Comparison of ENCODE assay signal across 26 mouse cellular contexts in genomic region chr13:99147645-99148111, GRCm38 (mm10). TPM values are rescaled to one million over a fixed set of nuclear protein-coding genes. Genes with fewer than 3 reads are reported as not detected.
DNase-seq lines count a peak whose midpoint lies in the region; ATAC-seq lines count a peak whose summit lies in the region.
"Had no signal": no experiment of that assay in that cellular context is flagged by ENCODE, and none has a peak within 500 bp of the region (broad histone marks: within the 10 kb centered on the region; RNA-seq: fewer than 3 reads in every experiment).

No protein-coding gene starts in this region.

- no peak for ATAC-seq in heart, embryonic 12.5 days (ENCODE audit: insufficient number of reproducible peaks, low FRiP score)
- ATAC-seq: activated CD4-positive, CD25-positive, alpha-beta regulatory T cell, adult 4 months; forebrain, embryonic 13.5 days; inflammation-experienced regulatory T-cells, adult 6 months; midbrain, embryonic 15.5 days had no signal

- no peaks in the 10 kb centered on the region for H3K36me3 ChIP-seq in heart, embryonic 12.5 days
- H3K36me3 ChIP-seq: embryonic facial prominence, embryonic 10.5 days; G1E; hindbrain, embryonic 12.5 days; liver, embryonic 15.5 days; midbrain, embryonic 15.5 days had no signal

- intact Hi-C loops in left cerebral cortex, postnatal 14 days (cut with DNase I): loop anchor here (2.0 to 5.0 kb wide), 3 partner anchors 47 to 155 kb away; no protein-coding TSS in a partner anchor

- H3K9ac ChIP-seq in heart, embryonic 12.5 days: no peak overlapping the region
- H3K9ac ChIP-seq: forebrain, embryonic 13.5 days; hindbrain, embryonic 12.5 days; liver, embryonic 15.5 days; midbrain, embryonic 15.5 days had no signal

- H3K27ac ChIP-seq in heart, embryonic 12.5 days (ENCODE audit: poor library complexity, severe bottlenecking): no peak overlapping the region
- H3K27ac ChIP-seq: embryonic facial prominence, embryonic 10.5 days; forebrain, embryonic 13.5 days; hindbrain, embryonic 12.5 days; liver, embryonic 15.5 days; midbrain, embryonic 15.5 days had no signal

- peak; percentile 82 for DNase-seq in heart, adult 11 months
- DNase-seq in right cerebral cortex, adult 18-20 months: peak; percentile 80
- no peak for DNase-seq in right cerebral cortex, postnatal 4 days
- DNase-seq in left cerebral cortex, postnatal 14 days (ENCODE audit: low spot score in 2 of 2): peak; percentile 62 to 91
- DNase-seq in ovary, adult 18-20 months (ENCODE audit: low spot score): no peak
- no peak for DNase-seq in kidney, postnatal 10 days
- no peak for DNase-seq in retina, embryonic 14.5 days (ENCODE audit: low spot score)
- DNase-seq: adrenal gland, postnatal 10 days; cerebellum, adult 11-12 months; heart, postnatal 14 days; kidney, adult 9 months; kidney, postnatal 36 days; lung, postnatal 10 days; spleen, adult 18-20 months; thymus, postnatal 4 days had no signal

- no peak overlapping the region for H3K4me2 ChIP-seq in heart, embryonic 12.5 days
- H3K4me2 ChIP-seq: forebrain, embryonic 13.5 days; heart, embryonic 11.5 days; hindbrain, embryonic 12.5 days; liver, embryonic 15.5 days; midbrain, embryonic 15.5 days had no signal

- H3K4me1 ChIP-seq in heart, embryonic 12.5 days (replicated peaks): peaks cover 6% of the 10 kb centered on the region; the same call in 1 of the 2 replicates
- H3K4me1 ChIP-seq: liver, embryonic 15.5 days had no signal

- H3K27me3 ChIP-seq in heart, embryonic 12.5 days (replicated peaks): peaks cover 3% of the 10 kb centered on the region
- H3K27me3 ChIP-seq: midbrain, embryonic 15.5 days had no signal

- 67% methylated on average over 6 of the region's 6 CpGs for WGBS in heart, embryonic 12.5 days

- no peak overlapping the region for H3K4me3 ChIP-seq in heart, embryonic 12.5 days
- H3K4me3 ChIP-seq: embryonic facial prominence, embryonic 10.5 days; forebrain, embryonic 13.5 days; hindbrain, embryonic 12.5 days; liver, embryonic 15.5 days; midbrain, embryonic 15.5 days; myocyte had no signal

- no peaks in the 10 kb centered on the region for H3K9me3 ChIP-seq in heart, embryonic 12.5 days (replicated peaks)
- H3K9me3 ChIP-seq: embryonic facial prominence, embryonic 10.5 days; forebrain, embryonic 13.5 days; G1E; hindbrain, embryonic 12.5 days; liver, embryonic 15.5 days; midbrain, embryonic 15.5 days had no signal

RNA-seq across cellular contexts. Expression of gene Zfp366, which starts 36.9 kb away (rescaled TPM):
- polyA plus RNA-seq in heart, embryonic 12.5 days (2016; fragmentation: Nextera tagmentation; extraction: Ambion mirVana): 0.12 and 0.36 TPM in 2 replicates
- total RNA-seq in left cerebral cortex, postnatal 14 days (2021): 1 to 10 TPM; 5.1 to 8.1 TPM
- polyA plus RNA-seq: activated CD4-positive, CD25-positive, alpha-beta regulatory T cell, adult 4 months; G1E had no signal

Comparison
In these comparisons a context has a peak if more than half of its experiments do, and no peak if none do; other contexts are left out.
1. DNase-seq: peak in heart, adult 11 months (single experiment), right cerebral cortex, adult 18-20 months (single experiment) and left cerebral cortex, postnatal 14 days (2 of 2); none in right cerebral cortex, postnatal 4 days (single experiment), ovary, adult 18-20 months (single experiment), kidney, postnatal 10 days (single experiment) and retina, embryonic 14.5 days (single experiment).